Mouse (Mus musculus) heart, postnatal 14 days (tissue): ENCODE results near the gene Olfr916. TPM values are rescaled to one million over a fixed set of nuclear protein-coding genes. Genes with fewer than 3 reads are reported as not detected.

Experiments
- DNase-seq, 2 experiments: peaks; one replicate each; pipeline ENCODE4 v3.0.0; 2021 to 2022
- intact Hi-C: fragments of 180-260 bp; cut with DNase I; formaldehyde crosslinking; loops from one replicate; pipeline ENCODE4 v1.15.1; 2025
- long read RNA-seq, 2 experiments: library from polyadenylated mRNA; stranded (forward); transcript quantifications; one replicate each; pipeline ENCODE4 v2.0.0; 2021
- total RNA-seq, 2 experiments: library from RNA; stranded (reverse); gene quantifications; 2 replicates each; pipeline ENCODE4 v1.2.3; 2021

Gene Olfr916
- not detected for total RNA-seq
- long read RNA-seq, experiment 1, result 0 reads
- long read RNA-seq, experiment 2, result 0 reads

- intact Hi-C loops, result no loop called here
- no peak for DNase-seq
Observed at GRCm38 (mm10) chr9:38659775-38660174, at the start of gene Olfr916. Gene Olfr916 (minus strand): TSS chr9:38659875.

- DNase-seq, result no peak
- intact Hi-C loops, result no loop called here
Observed at GRCm38 (mm10) chr9:38674501-38674900, 14.8 kb upstream of the Olfr916 start, which contains the start of gene Olfr918. Gene Olfr918 (minus strand): TSS chr9:38674601.

GRCm38 (mm10) chr9:38672887-38673286 lies 13.2 kb upstream of the Olfr916 start:
- intact Hi-C loops, result no loop called here
- DNase-seq, result no peak

- no peak for DNase-seq
- intact Hi-C loops, result no loop called here
Observed at GRCm38 (mm10) chr9:38665742-38666141, 6.1 kb upstream of the Olfr916 start, which contains the start of gene Olfr917. Gene Olfr917 (minus strand): TSS chr9:38665842.

- no peak for DNase-seq
- intact Hi-C loops, result no loop called here
Observed at GRCm38 (mm10) chr9:38632406-38632805, 27.3 kb downstream of the Olfr916 start.

Other genes with a start within 250 kb of the Olfr916 start
- gene Olfr901, start 230.4 kb downstream of the Olfr916 start, total RNA-seq, result not detected
- gene Olfr902, start 212.2 kb downstream of the Olfr916 start, total RNA-seq, result not detected
- gene Olfr904, start 196.7 kb downstream of the Olfr916 start, total RNA-seq, result not detected
- gene Olfr905, start 188.8 kb downstream of the Olfr916 start, total RNA-seq, result not detected
- not detected for gene Olfr906, start 172.8 kb downstream of the Olfr916 start, total RNA-seq
- gene Olfr907, start 164.1 kb downstream of the Olfr916 start, total RNA-seq, result not detected
- not detected for gene Olfr911-ps1, start 138.3 kb downstream of the Olfr916 start, total RNA-seq
- gene Olfr910, start 122.0 kb downstream of the Olfr916 start, total RNA-seq, result not detected
- gene Olfr912, start 79.7 kb downstream of the Olfr916 start, total RNA-seq, result not detected
- not detected for gene Olfr913, start 67.1 kb downstream of the Olfr916 start, total RNA-seq
- gene Olfr914, start 54.8 kb downstream of the Olfr916 start, total RNA-seq, result not detected
- not detected for gene Olfr917, start 6.0 kb upstream of the Olfr916 start, total RNA-seq
- not detected for gene Olfr918, start 14.7 kb upstream of the Olfr916 start, total RNA-seq
- gene Olfr919, start 43.8 kb upstream of the Olfr916 start, total RNA-seq, result not detected
- gene Vwa5a, start 58.4 kb upstream of the Olfr916 start, total RNA-seq, result 10 to 100 TPM; 30.5 to 31.7 TPM
- gene Olfr920, start 92.4 kb upstream of the Olfr916 start, total RNA-seq, result under 1 TPM; 0.07 TPM
- not detected for gene Olfr921, start 113.2 kb upstream of the Olfr916 start, total RNA-seq
- gene Olfr922, start 154.7 kb upstream of the Olfr916 start, total RNA-seq, result not detected
- not detected for gene Olfr923, start 166.7 kb upstream of the Olfr916 start, total RNA-seq
- gene Olfr924, start 184.6 kb upstream of the Olfr916 start, total RNA-seq, result not detected
- gene Olfr26, start 195.2 kb upstream of the Olfr916 start, total RNA-seq, result not detected
- not detected for gene Olfr926, start 217.3 kb upstream of the Olfr916 start, total RNA-seq